ENCODE assay signal across 8 mouse cellular contexts in the genomic region with DNA sequence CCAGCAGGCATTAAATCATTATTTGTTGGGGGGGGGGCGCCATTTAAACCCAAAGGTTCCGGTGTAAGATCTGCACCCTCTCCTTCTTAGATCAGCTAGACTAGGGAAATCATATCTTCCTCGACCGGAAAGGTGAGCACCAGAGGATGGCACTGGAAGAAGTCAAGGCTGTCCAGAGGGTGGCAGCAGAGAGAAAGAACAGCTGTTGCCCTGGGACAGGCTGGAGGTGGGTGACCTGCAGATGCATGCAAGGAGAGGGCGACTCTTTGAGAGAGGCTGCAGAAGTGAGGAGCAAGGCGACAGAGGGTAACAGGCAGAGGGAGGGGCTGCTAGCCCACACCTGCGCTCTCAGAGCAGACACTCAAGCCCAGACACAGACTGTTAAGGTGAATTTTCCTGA. TPM values are rescaled to one million over a fixed set of nuclear protein-coding genes. Genes with fewer than 3 reads are reported as not detected.
DNase-seq lines count a peak whose midpoint lies in the region; ATAC-seq lines count a peak whose summit lies in the region.

No protein-coding gene starts in this region.

- H3K9ac ChIP-seq in heart, embryonic 11.5 days (ENCODE audit: low read depth, low read length) = no peak overlapping the region
- H3K9ac ChIP-seq in kidney, embryonic 16.5 days (replicated peaks; ENCODE audit: low read length) = no peak overlapping the region

- no peak overlapping the region for H3K4me2 ChIP-seq in heart, embryonic 11.5 days
- no peak overlapping the region for H3K4me2 ChIP-seq in kidney, embryonic 16.5 days (replicated peaks; ENCODE audit: low read depth, low read length)

- no peaks in the 10 kb centered on the region for H3K27me3 ChIP-seq in heart, embryonic 11.5 days (ENCODE audit: control insufficient read depth, insufficient read depth, low read length)
- H3K27me3 ChIP-seq in kidney, embryonic 16.5 days (ENCODE audit: insufficient read depth, low read length) = no peaks in the 10 kb centered on the region

- H3K4me3 ChIP-seq in heart, embryonic 11.5 days (ENCODE audit: low read depth, low read length) = no peak overlapping the region
- no peak overlapping the region for H3K4me3 ChIP-seq in kidney, embryonic 16.5 days (ENCODE audit: low read length)

- peak; percentile 85 for ATAC-seq in common myeloid progenitor, adult 5-6 weeks (replicated peaks; ENCODE audit: low read depth, poor library complexity, severe bottlenecking)
- peak; percentile 63; the same call in 1 of the 2 replicates for ATAC-seq in heart, embryonic 11.5 days (replicated peaks; ENCODE audit: insufficient number of reproducible peaks, low FRiP score, low TSS enrichment)
- ATAC-seq in kidney, embryonic 16.5 days (ENCODE audit: low FRiP score, low TSS enrichment) = peak; percentile 86

- peaks cover 4% of the 10 kb centered on the region for H3K9me3 ChIP-seq in heart, embryonic 11.5 days (replicated peaks; ENCODE audit: control insufficient read depth, low read length)
- no peaks in the 10 kb centered on the region for H3K9me3 ChIP-seq in kidney, embryonic 16.5 days (ENCODE audit: low read length)

- H3K36me3 ChIP-seq in heart, embryonic 11.5 days (ENCODE audit: control insufficient read depth, insufficient read depth, low read length) = no peaks in the 10 kb centered on the region
- no peaks in the 10 kb centered on the region for H3K36me3 ChIP-seq in kidney, embryonic 16.5 days (ENCODE audit: insufficient read depth, low read length)

- peaks cover 20% of the 10 kb centered on the region for H3K4me1 ChIP-seq in heart, embryonic 11.5 days (ENCODE audit: control insufficient read depth, insufficient read depth, low read length)
- H3K4me1 ChIP-seq in kidney, embryonic 16.5 days (ENCODE audit: insufficient read depth, low read length) = no peaks in the 10 kb centered on the region

- 22% methylated on average over 7 of the region's 7 CpGs for WGBS in heart, embryonic 11.5 days (ENCODE audit: insufficient replicate concordance)
- WGBS in kidney, embryonic 16.5 days = 9% methylated on average over 7 of the region's 7 CpGs

- DNase-seq in 3T3-L1 (ENCODE audit: low read depth, low spot score) = peak; percentile 32
- DNase-seq in T-cell, adult 2 months (ENCODE audit: low spot score) = peak; percentile 46
- peak; percentile 75 for DNase-seq in lung, postnatal 10 days
- peak; percentile 79 for DNase-seq in retina, embryonic 14.5 days (ENCODE audit: low spot score)
- DNase-seq in thymus, postnatal 4 days = peak; percentile 87

- no peak overlapping the region for H3K27ac ChIP-seq in heart, embryonic 11.5 days (ENCODE audit: low read depth, low read length)
- H3K27ac ChIP-seq in kidney, embryonic 16.5 days (ENCODE audit: low read length) = no peak overlapping the region

RNA-seq across cellular contexts. Expression of gene Spon1, which starts 8.2 kb away (rescaled TPM):
- total RNA-seq in common myeloid progenitor, adult 5-6 weeks (2017) = not detected in 2 replicates
- 79.7 and 100 TPM in 2 replicates for polyA plus RNA-seq in heart, embryonic 11.5 days (2014; fragmentation: Nextera tagmentation; extraction: Ambion mirVana)
- 12.6 and 13.7 TPM in 2 replicates for polyA plus RNA-seq in kidney, embryonic 16.5 days (2015; fragmentation: Nextera tagmentation; extraction: Ambion mirVana)

Comparison
In these comparisons a context has a peak if more than half of its experiments do, and no peak if none do; other contexts are left out.
1. DNase-seq: peak in every context shown above with its lines; median percentile 87 in thymus, postnatal 4 days; 79 in retina, embryonic 14.5 days; 75 in lung, postnatal 10 days; 46 in T-cell, adult 2 months; 32 in 3T3-L1.